Mouse (Mus musculus) mesoderm, embryonic 11.5 days (tissue): ENCODE results near the gene Nckap5.

ENCODE experiments used
- DNase-seq: peaks from one replicate; pipeline ENCODE4 v3.0.0-alpha.2; 2012; ENCODE audit warnings: low read depth, low spot score

Gene Nckap5

DNA sequence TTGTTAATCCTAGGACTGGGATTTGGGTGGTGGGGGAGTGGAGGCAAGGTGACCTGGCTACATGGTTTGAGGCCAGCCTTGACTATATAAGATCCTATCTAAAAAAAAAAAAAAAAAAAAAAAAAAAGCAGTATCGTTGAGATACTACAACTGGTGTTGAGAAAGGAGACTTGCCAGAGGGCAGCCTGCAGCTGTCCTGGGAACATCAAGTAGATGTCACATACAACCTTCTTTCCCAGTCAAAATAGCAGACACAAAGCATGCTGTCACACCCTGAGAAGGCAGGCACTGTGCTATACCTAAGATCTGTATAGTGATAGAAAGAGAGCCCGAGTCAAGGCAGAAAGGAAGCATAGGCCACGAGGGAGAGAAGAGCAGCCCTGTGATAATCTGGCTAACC, 204.4 kb downstream of the Nckap5 start:
- no peak for DNase-seq

DNA sequence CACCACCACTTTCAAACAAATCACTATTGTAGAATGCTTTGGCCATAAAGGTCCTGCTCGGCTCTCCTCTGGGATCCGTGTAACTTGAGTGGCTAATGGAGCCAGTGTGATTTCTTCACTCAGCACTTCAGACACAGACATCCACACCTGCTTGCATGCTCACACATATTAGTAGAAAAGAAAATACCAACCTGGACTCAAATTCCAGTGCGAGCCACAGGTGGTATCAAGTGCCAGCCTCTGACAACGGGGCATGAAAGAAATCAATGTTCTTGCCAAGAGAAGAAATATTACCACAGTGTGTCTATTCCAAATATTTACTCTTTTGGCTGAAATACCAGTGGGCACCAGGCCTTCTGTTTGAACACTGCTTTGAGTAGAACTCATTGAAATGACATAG, 208.6 kb downstream of the Nckap5 start:
- peak; percentile 16 for DNase-seq

DNA sequence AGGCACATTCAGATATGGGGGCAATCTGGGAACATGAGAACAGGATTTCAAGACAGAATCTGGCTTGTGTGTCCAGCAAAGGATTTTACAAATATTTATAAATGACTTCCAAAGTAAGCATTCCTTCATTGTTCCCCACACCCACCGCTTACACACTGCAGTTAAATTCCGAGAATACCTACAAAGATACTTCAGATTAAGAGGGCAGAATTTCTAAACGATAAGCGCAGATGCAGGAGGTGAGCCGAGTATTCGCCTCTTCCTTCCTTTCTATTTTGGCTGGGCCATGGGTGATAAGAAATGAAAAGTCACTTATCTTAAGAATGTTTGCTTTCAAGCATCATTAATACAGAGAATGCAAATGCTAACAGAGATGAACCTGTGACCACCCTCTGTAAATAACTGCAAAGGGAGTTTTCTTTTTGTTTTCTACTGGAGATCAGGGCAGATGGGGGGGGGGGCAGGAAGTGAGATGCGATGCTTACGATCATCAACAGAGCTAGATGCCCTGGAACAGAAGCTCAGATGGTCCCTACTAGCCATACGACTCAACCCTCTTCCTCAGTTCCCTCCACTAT, 213.0 kb downstream of the Nckap5 start:
- DNase-seq: no peak

DNA sequence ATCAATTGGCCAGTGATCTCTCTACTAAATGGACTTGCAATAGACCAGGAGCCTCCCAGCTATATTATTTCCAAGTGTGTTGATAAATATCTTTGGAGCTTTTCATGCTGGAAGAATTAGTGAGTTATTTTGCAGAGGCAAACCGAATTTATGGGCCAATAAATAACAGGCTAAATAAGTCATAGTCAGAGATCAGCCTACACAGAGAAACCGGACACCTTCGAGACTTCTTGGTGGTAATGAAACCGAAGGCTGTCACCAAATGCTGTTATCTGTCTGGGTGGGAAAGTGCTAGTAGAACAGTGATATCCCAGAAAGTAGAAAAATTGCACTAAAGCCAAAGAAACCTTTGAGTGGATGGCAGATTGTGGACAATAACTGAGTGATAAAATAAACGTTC, 213.6 kb downstream of the Nckap5 start:
- DNase-seq: peak; percentile 34

DNA sequence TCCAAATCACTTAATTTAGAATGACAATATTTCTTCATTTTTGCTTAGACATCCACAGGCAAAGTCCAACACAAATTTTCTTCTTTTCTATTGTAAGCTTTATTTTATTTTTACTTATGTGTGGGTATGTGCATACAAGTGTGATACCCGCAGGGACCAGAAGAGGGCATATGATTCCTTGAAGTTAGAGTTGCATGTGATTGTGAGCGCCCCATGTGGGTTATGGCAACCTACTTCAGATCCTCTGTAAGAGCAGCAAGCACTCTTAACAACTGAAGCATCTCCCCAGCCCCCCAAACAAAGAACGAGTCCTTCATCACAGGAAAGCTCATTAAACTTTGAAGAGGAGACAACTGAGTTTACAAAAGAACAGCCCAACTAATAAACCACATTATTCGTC, 217.7 kb downstream of the Nckap5 start:
- no peak for DNase-seq

DNA sequence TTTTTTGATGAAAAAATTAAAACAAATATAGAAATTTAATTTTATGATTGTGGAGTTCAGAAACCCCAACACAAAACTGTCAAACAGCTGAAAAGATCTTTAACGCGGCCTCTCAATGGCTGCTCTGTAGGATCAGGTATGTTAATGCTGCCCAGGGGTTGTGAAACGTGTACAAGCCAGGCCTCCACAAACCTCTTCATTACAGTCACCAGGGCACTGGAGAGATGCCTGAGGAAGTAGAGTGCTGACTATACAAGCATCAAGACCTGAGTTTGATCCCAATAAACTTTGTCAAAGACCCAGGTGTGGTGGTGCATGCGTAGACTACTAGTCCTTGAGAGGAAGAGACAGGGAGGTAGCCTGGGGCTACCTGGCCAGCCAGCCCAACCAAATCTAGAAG, 222.0 kb downstream of the Nckap5 start:
- DNase-seq: no peak

DNA sequence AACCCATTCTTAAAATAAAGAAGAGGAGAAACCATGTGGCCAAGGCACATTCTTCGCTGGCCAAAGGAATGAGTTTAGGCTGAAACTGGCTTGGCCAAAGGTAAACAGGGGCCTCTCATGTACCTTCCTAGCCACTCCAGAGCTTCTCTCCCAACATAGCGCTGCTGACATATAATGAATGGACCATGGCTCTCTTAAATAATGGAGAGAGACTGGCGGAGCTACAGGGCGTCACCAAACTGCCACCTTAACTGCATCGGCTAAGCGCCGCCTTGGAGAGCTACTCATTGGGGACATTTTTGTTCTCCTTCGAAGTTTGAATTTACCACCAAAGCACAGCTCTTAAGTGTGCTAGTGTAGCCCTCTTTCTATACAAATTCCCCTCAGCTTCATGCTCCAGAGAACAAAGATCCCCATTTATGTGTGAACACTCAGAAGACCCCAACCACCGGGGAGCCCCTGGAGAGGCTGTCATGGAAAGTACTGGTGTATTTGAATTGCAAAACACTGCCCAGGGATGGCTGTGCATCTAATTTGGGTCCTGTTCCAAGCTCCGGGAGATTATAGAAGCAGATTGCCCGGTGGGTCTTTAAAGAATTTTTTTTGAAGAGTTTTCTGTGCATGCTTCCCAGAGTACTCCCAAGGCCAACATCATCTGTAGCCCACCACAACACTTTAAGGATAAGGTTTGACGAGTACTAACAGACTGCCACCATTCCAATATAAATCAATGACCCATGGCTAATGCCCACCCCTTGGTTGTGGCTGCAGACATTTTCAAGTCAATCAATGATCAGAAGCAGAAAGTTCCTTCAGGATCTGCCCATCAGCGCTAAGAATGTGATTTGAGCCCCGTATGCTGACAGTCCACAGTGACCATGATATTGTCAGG, 224.2 kb downstream of the Nckap5 start:
- DNase-seq: peak; percentile 25

DNA sequence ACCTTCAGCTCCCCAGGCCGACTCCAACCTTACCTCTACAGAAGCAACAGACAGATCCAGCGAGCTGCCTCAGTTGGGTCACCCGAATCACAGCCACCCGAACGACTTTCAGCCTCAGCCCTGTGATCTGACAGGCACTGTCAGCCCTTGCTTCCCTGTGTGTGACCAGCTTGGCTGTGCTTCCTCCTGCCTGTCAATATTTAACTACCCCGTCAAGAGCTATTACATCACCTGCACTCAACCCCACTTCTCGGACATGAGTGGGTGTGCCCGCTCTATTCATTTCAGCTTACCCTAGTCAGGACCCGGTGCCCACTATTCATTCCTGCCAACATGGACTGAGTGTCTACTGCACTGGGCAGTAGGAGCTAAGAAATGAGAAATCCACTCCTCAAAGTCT, 226.0 kb downstream of the Nckap5 start:
- DNase-seq: no peak

DNA sequence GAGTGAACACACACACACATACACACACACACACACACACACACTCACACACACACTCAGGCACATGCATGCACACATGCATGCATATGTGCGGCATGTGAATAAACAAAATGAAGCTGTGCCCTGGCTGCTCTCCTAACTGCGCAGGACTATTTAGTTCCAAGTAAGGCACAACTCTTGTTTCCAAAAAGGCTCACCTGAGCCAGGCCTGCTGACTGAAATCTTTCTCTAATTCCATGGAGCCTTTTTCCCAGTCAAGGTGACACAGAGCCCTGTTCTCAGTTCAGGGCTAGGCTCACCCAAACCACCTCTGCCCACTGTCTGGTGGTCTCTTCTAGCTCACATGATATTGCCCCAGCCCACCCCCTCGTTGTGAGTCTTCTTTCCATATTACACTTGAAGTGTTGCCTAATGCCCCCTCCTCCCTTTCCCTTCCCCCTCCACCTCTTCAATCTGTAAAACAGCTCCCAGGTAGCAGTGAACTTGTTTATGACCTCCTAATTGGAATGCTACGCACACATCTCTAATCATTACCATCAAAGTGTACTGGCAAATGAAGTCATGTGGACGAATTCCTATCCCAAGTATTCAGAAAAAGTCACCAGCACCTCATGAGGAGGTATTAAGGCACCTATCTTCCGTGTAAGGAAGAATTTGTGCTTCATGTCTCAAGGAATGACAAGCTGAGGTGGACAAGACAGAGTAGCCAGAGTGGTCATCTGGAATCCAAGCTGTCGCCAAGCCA, 226.7 kb downstream of the Nckap5 start:
- DNase-seq: no peak

DNA sequence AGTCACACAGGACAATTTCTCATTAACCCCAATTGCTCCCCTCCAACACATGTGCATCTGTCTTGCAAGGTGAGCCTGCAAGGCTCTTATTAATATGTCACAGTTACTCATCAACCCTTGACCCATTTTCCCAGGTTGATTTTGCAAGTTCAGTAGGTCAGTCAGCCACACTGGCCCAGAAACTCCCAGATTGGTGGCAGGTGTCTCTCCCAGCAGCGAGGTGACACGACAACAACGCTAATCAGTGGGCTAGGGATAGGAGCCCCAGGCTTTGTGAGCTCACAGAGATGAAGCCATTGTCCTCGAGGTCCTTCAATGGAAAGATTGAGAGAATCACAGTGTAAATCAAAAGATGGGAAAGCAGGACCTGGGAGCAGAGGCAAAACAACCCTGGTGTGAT, 230.0 kb downstream of the Nckap5 start:
- DNase-seq: peak; percentile 40

DNA sequence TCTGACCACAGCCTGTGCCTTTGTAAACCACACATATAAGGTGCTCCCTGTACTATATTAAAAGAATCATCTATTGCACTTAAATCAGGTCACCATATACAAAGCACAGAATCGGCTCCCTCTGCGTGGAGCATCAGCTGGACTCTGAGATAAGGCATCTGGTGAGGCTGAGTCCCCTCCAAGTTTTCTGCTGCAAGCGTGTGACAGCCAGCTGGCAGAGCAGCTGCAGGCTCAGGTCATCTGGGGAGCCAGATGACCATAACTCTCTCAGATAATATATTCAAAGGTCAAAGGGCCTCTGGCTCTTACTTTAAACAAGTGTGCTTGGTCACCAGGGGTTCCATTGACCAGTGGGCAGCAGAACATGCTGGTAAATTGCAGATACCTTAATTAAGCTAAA, 233.2 kb downstream of the Nckap5 start:
- peak; percentile 71 for DNase-seq

DNA sequence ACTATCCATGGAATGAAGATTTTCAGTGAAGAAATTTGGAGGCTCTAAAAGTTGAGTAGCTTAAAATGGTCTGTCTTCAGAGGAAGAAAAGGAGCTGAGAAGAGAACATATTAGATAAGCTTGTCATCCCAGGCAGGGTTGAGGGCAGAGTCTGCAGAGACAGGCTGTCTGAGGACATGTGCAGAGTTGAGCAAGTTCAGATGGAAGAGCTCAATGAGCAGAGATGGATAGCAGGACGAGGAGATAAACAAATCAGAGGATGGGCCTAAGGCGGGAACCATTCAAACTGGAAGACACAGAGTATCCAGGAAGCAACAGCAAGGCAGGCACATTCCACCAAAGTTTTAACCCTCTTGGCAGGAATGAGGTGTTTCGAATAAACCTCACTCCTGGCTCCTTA, 235.8 kb downstream of the Nckap5 start:
- DNase-seq: no peak

DNA sequence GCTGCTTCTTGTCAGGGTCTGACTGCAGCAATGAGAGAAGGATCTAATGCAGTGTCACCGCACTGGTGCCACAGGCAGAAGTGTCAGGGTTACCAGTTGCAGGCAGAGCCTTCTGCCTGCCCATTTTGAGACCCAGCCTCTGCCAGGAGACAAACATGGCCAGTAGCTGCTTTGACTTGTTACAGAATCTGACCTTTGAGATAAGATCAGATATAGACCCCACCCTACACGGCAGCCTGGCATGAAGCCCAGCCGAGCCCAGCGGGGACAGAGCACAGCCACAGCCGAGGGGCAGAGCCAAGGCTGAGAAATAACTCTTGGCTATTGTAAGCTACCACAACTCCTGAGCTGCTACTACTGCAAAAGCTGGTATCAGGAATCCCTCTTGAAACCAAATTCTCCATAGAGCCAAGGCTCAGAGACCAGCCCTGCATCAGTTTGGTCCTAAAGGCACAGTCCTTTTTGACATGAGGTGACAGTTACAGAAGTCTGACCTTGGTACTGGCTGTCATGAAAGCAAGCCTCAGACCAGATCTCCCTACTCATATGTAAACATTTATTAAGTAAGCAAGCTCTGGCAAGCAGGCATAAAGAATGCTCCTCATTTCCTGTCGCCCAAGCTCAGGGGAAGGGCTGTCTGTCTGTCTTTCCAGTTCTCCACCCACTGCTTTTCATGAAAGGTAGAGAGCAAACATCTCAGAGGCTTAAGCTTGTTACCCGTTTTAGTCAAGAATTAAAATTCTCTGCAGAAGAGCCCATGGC, 237.4 kb downstream of the Nckap5 start:
- no peak for DNase-seq

DNA sequence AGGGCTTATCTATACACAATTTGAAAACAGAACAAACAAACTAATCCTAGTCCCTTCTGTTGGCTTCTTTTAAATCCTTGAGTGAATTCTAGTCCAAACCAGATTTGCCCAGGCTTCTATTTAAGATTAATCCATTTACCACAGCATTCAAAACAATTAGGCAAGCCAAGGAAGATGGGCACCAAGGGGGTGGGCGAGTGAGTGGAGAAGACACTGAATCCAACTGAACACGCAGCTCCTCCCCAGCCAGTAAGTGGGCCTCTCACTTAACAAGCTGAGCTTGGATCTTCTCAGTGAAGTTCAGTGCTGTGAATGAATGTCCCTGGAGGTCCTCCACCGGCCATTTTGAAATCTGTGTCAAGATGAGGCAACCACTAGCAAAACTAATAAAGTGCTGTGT, 239.7 kb downstream of the Nckap5 start:
- no peak for DNase-seq

DNA sequence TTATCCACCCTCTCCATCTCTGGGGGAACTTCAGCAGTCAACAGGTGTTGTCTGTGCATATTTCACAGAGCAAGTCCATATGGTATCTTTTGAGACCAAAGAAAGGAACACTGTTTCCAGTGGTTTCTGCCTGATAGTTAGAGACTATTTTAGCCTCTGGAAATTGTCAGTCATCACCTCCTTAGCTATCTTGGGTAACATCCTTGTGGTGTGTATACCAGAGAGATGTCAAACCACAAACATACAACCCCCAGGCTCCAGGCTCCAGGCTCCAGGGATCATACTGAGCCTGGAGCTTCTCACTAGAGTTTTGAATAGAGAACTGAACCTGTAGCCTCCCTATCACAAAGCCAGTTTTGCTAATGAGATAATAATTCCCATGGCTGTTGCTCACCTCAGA, 252.4 kb downstream of the Nckap5 start:
- no peak for DNase-seq

DNA sequence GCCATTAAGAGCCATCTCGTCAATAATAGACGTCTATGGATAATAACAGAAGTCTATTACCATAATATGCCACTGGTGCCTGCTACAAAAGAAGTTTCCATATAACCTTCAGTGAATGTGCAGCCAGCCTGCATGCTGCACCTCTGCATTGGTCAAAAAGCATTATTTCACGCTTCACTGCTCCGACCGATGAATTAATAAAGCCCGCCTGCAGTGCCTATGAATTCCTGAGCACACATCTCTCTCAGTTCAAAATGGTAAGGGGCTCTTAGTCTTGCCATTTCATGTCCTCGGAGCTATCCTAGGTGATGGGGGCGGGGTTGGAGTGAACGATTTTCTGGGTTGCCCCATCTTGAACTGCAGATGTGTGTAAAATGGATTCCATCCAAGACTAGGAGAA, 256.3 kb downstream of the Nckap5 start:
- DNase-seq: no peak

DNA sequence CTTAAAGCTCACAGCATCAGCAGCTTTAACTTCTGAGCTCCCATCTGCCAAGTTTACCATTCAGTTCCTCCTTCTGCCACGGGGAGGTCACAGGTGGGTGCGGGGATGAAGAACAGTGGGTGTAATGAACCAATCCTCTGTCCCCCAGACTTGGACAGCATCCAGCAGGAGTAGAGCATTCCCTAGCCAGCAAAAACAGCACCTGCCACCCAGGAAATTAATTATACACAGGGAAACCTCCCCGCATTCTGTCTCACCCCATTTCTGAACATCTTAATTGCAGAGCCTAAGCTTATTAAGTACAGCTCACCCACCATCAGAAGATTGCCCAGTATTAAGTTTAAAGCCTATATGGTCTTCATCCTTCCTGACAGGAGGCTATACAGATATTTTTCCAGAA, 256.9 kb downstream of the Nckap5 start:
- no peak for DNase-seq

DNA sequence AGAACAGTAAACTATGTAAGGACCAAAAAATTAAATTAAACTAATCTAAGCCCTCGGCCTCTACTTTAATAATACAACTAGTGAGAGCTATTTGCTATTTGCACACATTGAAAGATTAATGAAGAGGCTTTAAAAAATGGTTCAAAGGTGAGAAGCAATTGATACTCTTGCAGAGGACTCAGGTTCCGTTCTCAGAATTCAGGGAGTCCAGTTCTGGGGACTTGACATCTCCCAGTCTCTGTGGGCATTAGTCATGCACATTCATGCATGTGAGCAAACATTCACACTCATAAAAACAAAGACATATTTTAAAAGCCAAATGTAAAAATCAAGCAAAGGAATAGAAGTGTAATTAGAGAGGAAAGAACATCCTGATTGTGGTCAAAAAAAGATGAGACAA, 257.5 kb downstream of the Nckap5 start:
- no peak for DNase-seq

DNA sequence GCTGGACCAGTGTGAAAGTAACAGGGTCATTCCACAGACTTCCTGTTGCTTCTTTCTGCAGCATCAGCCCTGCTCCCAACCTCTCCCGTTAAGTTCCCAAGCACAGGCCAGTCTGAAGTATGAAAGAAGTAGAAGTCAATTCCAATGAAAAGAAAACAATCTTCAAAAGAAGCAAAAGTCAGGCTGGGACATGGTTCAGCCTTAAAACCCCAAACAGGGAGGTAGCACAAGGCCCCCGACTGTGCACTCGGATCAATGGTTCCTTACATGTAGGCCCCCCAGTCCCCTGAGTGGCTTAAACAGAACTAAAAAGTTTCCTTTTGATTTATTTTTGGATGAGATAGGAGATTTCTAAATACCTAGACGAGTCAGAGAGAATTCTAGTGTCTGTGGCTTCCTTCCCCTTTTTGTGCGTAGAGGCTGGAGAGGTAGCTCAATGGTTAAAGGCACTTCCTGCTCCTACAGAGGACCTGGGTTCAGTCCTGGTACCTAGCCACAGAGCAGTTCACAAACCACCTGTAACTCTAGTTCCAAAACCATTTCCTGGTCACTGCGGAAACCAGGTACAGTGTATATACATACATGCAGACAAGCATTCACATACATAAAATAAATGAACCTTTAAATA, 260.9 kb downstream of the Nckap5 start:
- no peak for DNase-seq

DNA sequence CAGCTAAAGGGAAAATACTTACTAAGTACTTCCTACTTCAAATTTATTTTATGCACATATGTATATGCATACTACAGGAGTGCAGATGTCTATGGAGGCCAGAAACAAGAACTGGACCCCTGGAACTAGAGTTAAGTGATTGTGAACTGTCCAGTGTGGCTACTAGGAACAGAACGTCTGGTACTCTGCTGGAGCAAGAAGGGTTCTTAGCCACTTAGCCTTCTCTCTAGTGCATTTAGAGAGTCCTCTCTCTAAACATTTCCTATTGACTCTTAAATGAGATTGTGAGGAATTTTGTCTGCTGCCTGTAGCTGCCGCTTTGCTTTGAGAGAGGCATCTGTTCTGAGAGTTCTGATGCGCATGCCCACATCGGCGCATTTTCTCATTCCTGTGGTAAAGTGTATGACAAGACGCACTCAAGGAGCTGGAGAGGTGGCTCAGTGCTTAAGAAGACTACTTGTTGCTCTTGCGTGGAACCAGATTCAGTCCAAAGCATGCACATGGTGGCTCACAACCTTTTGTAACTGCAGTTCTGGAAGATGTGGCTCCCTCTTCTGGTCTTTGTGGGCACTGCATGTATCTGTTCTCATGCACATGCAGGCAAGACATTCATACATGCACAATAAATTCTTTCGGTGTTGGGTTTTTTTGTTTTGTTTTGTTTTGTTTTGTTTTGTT, 261.9 kb downstream of the Nckap5 start:
- DNase-seq: peak; percentile 55

DNA sequence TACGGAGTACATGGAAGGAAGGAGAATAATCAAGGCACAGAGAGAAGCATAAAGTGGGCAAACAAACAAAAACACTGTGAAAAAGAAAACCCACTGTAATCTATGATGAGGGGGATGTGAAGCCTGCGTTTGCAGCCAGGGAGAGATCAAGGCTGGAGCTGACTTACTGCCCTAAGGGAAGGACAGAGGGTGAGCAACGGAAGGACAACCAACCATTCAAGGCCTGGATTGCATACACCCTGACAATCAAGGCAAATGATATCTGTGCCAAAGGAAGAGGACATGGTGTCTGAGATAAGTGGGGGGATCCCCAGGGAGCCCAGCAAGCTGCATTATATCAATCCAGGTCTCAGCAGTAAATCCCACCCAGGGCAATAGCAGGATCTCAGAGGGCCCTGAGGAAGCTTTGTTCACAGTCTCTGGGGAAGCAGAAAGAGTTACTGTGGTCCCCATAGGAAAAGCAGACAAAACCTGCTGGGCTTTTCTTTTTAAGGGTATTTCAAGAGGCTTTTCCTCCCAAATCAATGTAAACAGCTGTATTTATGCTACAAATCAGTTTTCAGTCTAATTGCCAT, 265.4 kb downstream of the Nckap5 start:
- no peak for DNase-seq
